8 mouse cellular contexts compared by ENCODE assay signal in genomic region chr1:63445149-63445609, GRCm38 (mm10). TPM values are rescaled to one million over a fixed set of nuclear protein-coding genes. Genes with fewer than 3 reads are reported as not detected.
DNase-seq lines count a peak whose midpoint lies in the region; ATAC-seq and TF ChIP-seq lines count a peak whose summit lies in the region.

No protein-coding gene starts in this region.

- peak overlapping the region; percentile 98 for H3K4me2 ChIP-seq in heart, embryonic 16.5 days (ENCODE audit: low read depth, low read length)
- peak overlapping the region; percentile 96 for H3K4me2 ChIP-seq in hindbrain, embryonic 15.5 days
- 0 out of 2 replicates have a peak overlapping the region, but pooled peaks have one; percentile 64 for H3K4me2 ChIP-seq in liver, postnatal 0 days (ENCODE audit: low read depth, low read length)

- no peak for ATAC-seq in heart, embryonic 16.5 days (replicated peaks; ENCODE audit: extremely low read depth, insufficient read depth, low FRiP score)
- no peak for ATAC-seq in hindbrain, embryonic 15.5 days (ENCODE audit: low FRiP score, low read depth)
- ATAC-seq in liver, postnatal 0 days = no peak

- H3K27ac ChIP-seq in heart, embryonic 16.5 days (ENCODE audit: low read length) = no peak overlapping the region
- peak overlapping the region; percentile 85 for H3K27ac ChIP-seq in hindbrain, embryonic 15.5 days (replicated peaks)
- H3K27ac ChIP-seq in liver, postnatal 0 days (ENCODE audit: low read depth) = no peak overlapping the region

- H3K27me3 ChIP-seq in heart, embryonic 16.5 days (ENCODE audit: control insufficient read depth, insufficient read depth, low read length) = peaks cover 27% of the 10 kb centered on the region
- H3K27me3 ChIP-seq in hindbrain, embryonic 15.5 days = no peaks in the 10 kb centered on the region
- H3K27me3 ChIP-seq in liver, postnatal 0 days (ENCODE audit: insufficient read depth, low read length) = peaks cover 24% of the 10 kb centered on the region

- H3K36me3 ChIP-seq in heart, embryonic 16.5 days (ENCODE audit: control insufficient read depth, insufficient read depth) = no peaks in the 10 kb centered on the region
- 0 out of 2 replicates have a peak, but pooled peaks cover 3% of the 10 kb centered on the region for H3K36me3 ChIP-seq in hindbrain, embryonic 15.5 days
- no peaks in the 10 kb centered on the region for H3K36me3 ChIP-seq in liver, postnatal 0 days (replicated peaks; ENCODE audit: insufficient read depth, low read length)

- no peak for TF ChIP-seq CTCF in liver, postnatal 0 days (IDR thresholded peaks at IDR 0.05; ENCODE audit: low read depth)

- no peak overlapping the region for H3K9ac ChIP-seq in heart, embryonic 16.5 days (ENCODE audit: low read length)
- peak overlapping the region; percentile 91 for H3K9ac ChIP-seq in hindbrain, embryonic 15.5 days
- no peak overlapping the region for H3K9ac ChIP-seq in liver, postnatal 0 days (replicated peaks)

- DNase-seq in heart, postnatal 4 days = no peak
- peak; percentile 48 to 50 for DNase-seq in cerebellum, postnatal 14 days
- DNase-seq in liver, postnatal 0 days = no peak
- DNase-seq in spleen, adult 18-20 months = no peak
- DNase-seq in adrenal gland, postnatal 14 days = no peak
- DNase-seq in urinary bladder, postnatal 25 days (ENCODE audit: low spot score) = no peak

- TF ChIP-seq EP300 in liver, postnatal 0 days (IDR thresholded peaks at IDR 0.05; ENCODE audit: low read depth) = no peak

- H3K4me3 ChIP-seq in heart, embryonic 16.5 days (ENCODE audit: low read length) = peak overlapping the region; percentile 69
- peak overlapping the region; percentile 95 for H3K4me3 ChIP-seq in hindbrain, embryonic 15.5 days
- H3K4me3 ChIP-seq in liver, postnatal 0 days (ENCODE audit: low read depth, low read length) = no peak overlapping the region

- H3K4me1 ChIP-seq in heart, embryonic 16.5 days (ENCODE audit: control insufficient read depth, insufficient read depth, low read length) = no peaks in the 10 kb centered on the region; the same call in 1 of the 2 replicates
- peaks cover 12% of the 10 kb centered on the region for H3K4me1 ChIP-seq in hindbrain, embryonic 15.5 days (replicated peaks)
- H3K4me1 ChIP-seq in liver, postnatal 0 days (ENCODE audit: insufficient read depth) = no peaks in the 10 kb centered on the region; the same call in 1 of the 2 replicates

- H3K9me3 ChIP-seq in heart, embryonic 16.5 days (replicated peaks; ENCODE audit: control insufficient read depth, low read length) = no peaks in the 10 kb centered on the region
- H3K9me3 ChIP-seq in hindbrain, embryonic 15.5 days = no peaks in the 10 kb centered on the region
- no peaks in the 10 kb centered on the region for H3K9me3 ChIP-seq in liver, postnatal 0 days (ENCODE audit: low read length)

- WGBS in heart, embryonic 16.5 days = 57% methylated on average over 10 of the region's 10 CpGs
- 51% methylated on average over 10 of the region's 10 CpGs for WGBS in hindbrain, embryonic 15.5 days
- 59% methylated on average over 10 of the region's 10 CpGs for WGBS in liver, postnatal 0 days (ENCODE audit: insufficient replicate concordance)

RNA-seq across cellular contexts. Expression of gene Adam23, which starts 0.5 kb away (rescaled TPM):
- polyA plus RNA-seq in heart, embryonic 16.5 days (2015; fragmentation: Nextera tagmentation; extraction: Ambion mirVana) = 1.4 and 1.5 TPM in 2 replicates
- total RNA-seq in heart, postnatal 4 days (2021) = 1 to 10 TPM; 1.1 to 2.5 TPM
- polyA plus RNA-seq in hindbrain, embryonic 15.5 days (2015; fragmentation: Nextera tagmentation; extraction: Ambion mirVana) = 13.6 and 16.5 TPM in 2 replicates
- 4.5 and 6.1 TPM in 2 replicates for polyA plus RNA-seq in liver, postnatal 0 days (2015; fragmentation: Nextera tagmentation; extraction: Ambion mirVana)
- total RNA-seq in adrenal gland, postnatal 14 days (2021) = 11.5 and 13.4 TPM in 2 replicates

Comparison
In these comparisons a context has a peak if more than half of its experiments do, and no peak if none do; other contexts are left out.
1. DNase-seq: peak in cerebellum, postnatal 14 days (2 of 2); none in heart, postnatal 4 days (single experiment), liver, postnatal 0 days (single experiment), spleen, adult 18-20 months (0 of 2), adrenal gland, postnatal 14 days (single experiment) and urinary bladder, postnatal 25 days (single experiment).
2. Peak in every context shown above with its lines, with median percentiles within 50 percentile points of each other: H3K4me2 ChIP-seq.